Mouse (Mus musculus) thymus, adult 2 months (tissue): Measurements from ENCODE around the gene Trpc4ap. TPM values are rescaled to one million over a fixed set of nuclear protein-coding genes. Genes with fewer than 3 reads are reported as not detected.

Experiments
- DNase-seq: peaks from one replicate; pipeline ENCODE4 v3.0.0; 2021
- H3K27ac ChIP-seq: fragments of 200-500 bp; 2 replicates; pipeline ENCODE4 v1.5.1; 2012; ENCODE audit warnings: low read length, control low read depth; ENCODE audit not compliant: control insufficient read depth, insufficient read depth
- H3K27me3 ChIP-seq: fragments of 200-500 bp; 2 replicates; pipeline ENCODE4 v1.6.1; 2012; ENCODE audit warnings: mild to moderate bottlenecking, low read length, moderate library complexity, mixed read lengths; ENCODE audit not compliant: control insufficient read depth, insufficient read depth
- H3K36me3 ChIP-seq: fragments of 200-500 bp; 2 replicates; pipeline ENCODE4 v1.6.1; 2012; ENCODE audit warnings: mild to moderate bottlenecking, low read length, moderate library complexity; ENCODE audit not compliant: control insufficient read depth, insufficient read depth
- H3K4me1 ChIP-seq: fragments of 200-500 bp; replicated peaks from 2 replicates; pipeline ENCODE4 v1.6.1; 2012; ENCODE audit warnings: low read length; ENCODE audit not compliant: control insufficient read depth, insufficient read depth
- H3K4me3 ChIP-seq: fragments of 200-500 bp; 2 replicates; pipeline ENCODE4 v1.5.1; 2012; ENCODE audit warnings: mild to moderate bottlenecking, low read length, control low read depth, moderate library complexity; ENCODE audit not compliant: control insufficient read depth, insufficient read depth
- CTCF ChIP-seq: fragments of 200-500 bp; IDR thresholded peaks from 2 replicates; pipeline ENCODE4 v1.5.1; 2012; ENCODE audit warnings: mild to moderate bottlenecking, control low read depth, low read length, moderate library complexity, borderline replicate concordance; ENCODE audit not compliant: control insufficient read depth, poor library complexity, insufficient read depth; ENCODE audit errors: extremely low read depth
- POLR2A ChIP-seq: fragments of 200-500 bp; IDR thresholded peaks from 2 replicates; pipeline ENCODE4 v1.6.1; 2012; ENCODE audit warnings: mild to moderate bottlenecking, low read length, control low read depth, moderate library complexity; ENCODE audit not compliant: control insufficient read depth, poor library complexity, insufficient read depth; ENCODE audit errors: extremely low read depth
- WGBS: fragments of 180-500 bp; shearing (Covaris S2); methylation state at CpG from one replicate; pipeline ENCODE4 v1.1.7; 2018; 5-methylcytosine and 5-hydroxymethylcytosine counted together
- polyA plus RNA-seq: library from polyadenylated mRNA; depleted of rRNA; stranded (reverse); fragments of >200 nt; gene quantifications from 2 replicates; pipeline ENCODE4 v1.2.3, GENCODE M21; 2012

Trpc4ap gene
- polyA plus RNA-seq, 1 experiment: 518 TPM

- peak overlapping the region; percentile 90 for H3K27ac ChIP-seq
- 42% methylated on average over 5 of the region's 5 CpGs for WGBS
- H3K4me1 ChIP-seq: peaks cover 36% of the 10 kb centered on the region
- TF ChIP-seq CTCF (no peak), POLR2A (no peak)
- H3K36me3 ChIP-seq: no peaks in the 10 kb centered on the region
- H3K4me3 ChIP-seq: no peak overlapping the region
- peak; percentile 37 for DNase-seq
- no peaks in the 10 kb centered on the region for H3K27me3 ChIP-seq
Observed at GRCm38 (mm10) chr2:155686572-155686971, 5.6 kb downstream of the Trpc4ap start.

GRCm38 (mm10) chr2:155683821-155684220 is 8.4 kb downstream of the Trpc4ap start:
- Histone ChIP-seq H3K27ac (no peak overlapping the region), H3K36me3 (no peaks in the 10 kb centered on the region), H3K27me3 (no peaks in the 10 kb centered on the region), H3K4me1 (peaks cover 45% of the 10 kb centered on the region), H3K4me3 (no peak overlapping the region)
- 87% methylated on average over 5 of the region's 5 CpGs for WGBS
- no peak for DNase-seq
- TF ChIP-seq CTCF: no peak
- no peak for TF ChIP-seq POLR2A

- WGBS: 43% methylated on average over 3 of the region's 3 CpGs
- Histone ChIP-seq H3K4me3 (no peak overlapping the region), H3K27me3 (no peaks in the 10 kb centered on the region), H3K4me1 (peaks cover 45% of the 10 kb centered on the region), H3K36me3 (no peaks in the 10 kb centered on the region), H3K27ac (peak overlapping the region; percentile 51; the same call in 1 of the 2 replicates)
- DNase-seq: no peak
- TF ChIP-seq CTCF: no peak
- no peak for TF ChIP-seq POLR2A
Observed at GRCm38 (mm10) chr2:155683137-155683536, 9.0 kb downstream of the Trpc4ap start.

GRCm38 (mm10) chr2:155681874-155682273 is 10.3 kb downstream of the Trpc4ap start:
- TF ChIP-seq CTCF: no peak
- no peak for TF ChIP-seq POLR2A
- no peak for DNase-seq
- Histone ChIP-seq H3K4me1 (peaks cover 42% of the 10 kb centered on the region), H3K4me3 (no peak overlapping the region), H3K27me3 (no peaks in the 10 kb centered on the region), H3K36me3 (no peaks in the 10 kb centered on the region), H3K27ac (no peak overlapping the region; the same call in 1 of the 2 replicates)
- 64% methylated on average over 2 of the region's 2 CpGs for WGBS

- no peak for DNase-seq
- 75% methylated on average over 8 of the region's 8 CpGs for WGBS
- peaks cover 40% of the 10 kb centered on the region for H3K4me1 ChIP-seq
- H3K4me3 ChIP-seq: no peak overlapping the region
- no peaks in the 10 kb centered on the region for H3K36me3 ChIP-seq
- H3K27me3 ChIP-seq: no peaks in the 10 kb centered on the region
- H3K27ac ChIP-seq: peak overlapping the region; percentile 65
- no peak for TF ChIP-seq CTCF
- TF ChIP-seq POLR2A: no peak
Observed at GRCm38 (mm10) chr2:155681194-155681593, 11.0 kb downstream of the Trpc4ap start.

GRCm38 (mm10) chr2:155680591-155680990 is 11.6 kb downstream of the Trpc4ap start:
- DNase-seq: no peak
- peaks cover 38% of the 10 kb centered on the region for H3K4me1 ChIP-seq
- TF ChIP-seq POLR2A: no peak
- TF ChIP-seq CTCF: no peak
- no peak overlapping the region for H3K4me3 ChIP-seq
- 3% methylated on average over 5 of the region's 5 CpGs for WGBS
- H3K36me3 ChIP-seq: no peaks in the 10 kb centered on the region
- H3K27me3 ChIP-seq: no peaks in the 10 kb centered on the region
- H3K27ac ChIP-seq: peak overlapping the region; percentile 88

GRCm38 (mm10) chr2:155679586-155680110 is 12.5 kb downstream of the Trpc4ap start:
- DNase-seq: peak; percentile 71
- H3K36me3 ChIP-seq: no peaks in the 10 kb centered on the region
- peak overlapping the region; percentile 97 for H3K27ac ChIP-seq
- TF ChIP-seq POLR2A (no peak), CTCF (no peak)
- WGBS: 8% methylated on average over 4 of the region's 4 CpGs
- peaks cover 35% of the 10 kb centered on the region for H3K4me1 ChIP-seq
- H3K27me3 ChIP-seq: no peaks in the 10 kb centered on the region
- H3K4me3 ChIP-seq: no peak overlapping the region
